Mouse (Mus musculus) CH12.LX (cell line): Measurements from ENCODE around the gene Tmem145. TPM values are rescaled to one million over a fixed set of nuclear protein-coding genes. Genes with fewer than 3 reads are reported as not detected.

ENCODE experiments used
- DNase-seq: peaks from one replicate; pipeline ENCODE4 v3.0.0-alpha.2; 2013; ENCODE audit errors: extremely low read depth
- H3K27ac ChIP-seq: 2 replicates; pipeline ENCODE4 v1.5.1; 2012; ENCODE audit warnings: low read depth, mild to moderate bottlenecking, control low read depth, moderate library complexity; ENCODE audit not compliant: insufficient read depth
- H3K27me3 ChIP-seq: replicated peaks from 2 replicates; pipeline ENCODE3; 2012; ENCODE audit warnings: inconsistent platforms
- H3K36me3 ChIP-seq, 2 experiments: replicated peaks in 1 of 2; 2 replicates each; pipeline versions ENCODE3 to v1.6.1; 2012; ENCODE audit warnings: inconsistent platforms in 1 of 2, low read length in 1 of 2, mild to moderate bottlenecking in 1 of 2, mixed read lengths in 1 of 2, moderate library complexity in 1 of 2; ENCODE audit not compliant: control insufficient read depth in 1 of 2, insufficient read depth in 1 of 2
- H3K4me1 ChIP-seq, 2 experiments: 2 replicates each; pipeline ENCODE4 v1.6.1; 2012; ENCODE audit warnings: inconsistent platforms in 1 of 2, moderate library complexity in 1 of 2; ENCODE audit not compliant: insufficient read depth in 2 of 2, control insufficient read depth in 1 of 2
- H3K4me2 ChIP-seq: 2 replicates; pipeline ENCODE4 v1.6.1; 2012; ENCODE audit warnings: low read depth, mild to moderate bottlenecking, control low read depth; ENCODE audit not compliant: poor library complexity, insufficient read depth, severe bottlenecking
- H3K4me3 ChIP-seq, 3 experiments: fragments of 150-350 bp in 1 of 3; sonication (generic) in 1 of 3; replicated peaks in 1 of 3; 2 replicates each; pipeline versions ENCODE3 to v1.5.1; 2011 to 2012; ENCODE audit warnings: low read depth in 2 of 3, low read length in 2 of 3, mild to moderate bottlenecking in 2 of 3, moderate library complexity in 2 of 3, control low read depth in 1 of 3, improper control_type of control experiment in 1 of 3, inconsistent platforms in 1 of 3, mixed read lengths in 1 of 3; ENCODE audit not compliant: poor library complexity in 1 of 3
- H3K79me2 ChIP-seq: replicated peaks from 2 replicates; pipeline ENCODE4 v1.6.1; 2012; ENCODE audit warnings: mild to moderate bottlenecking, moderate library complexity; ENCODE audit not compliant: control insufficient read depth, poor library complexity, insufficient read depth, severe bottlenecking; ENCODE audit errors: extremely low read depth
- H3K9ac ChIP-seq: 2 replicates; pipeline ENCODE4 v1.6.1; 2012; ENCODE audit warnings: low read depth, mild to moderate bottlenecking, control low read depth, moderate library complexity; ENCODE audit not compliant: insufficient read depth
- H3K9me3 ChIP-seq: replicated peaks from 2 replicates; pipeline ENCODE3; 2012; ENCODE audit warnings: low read length, inconsistent platforms, mixed read lengths
- E2F4 ChIP-seq: IDR thresholded peaks from 2 replicates; pipeline ENCODE4 v1.6.1; 2011; ENCODE audit warnings: low read depth, low read length, improper control_type of control experiment; ENCODE audit not compliant: insufficient replicate concordance
- ELF1 ChIP-seq: IDR thresholded peaks from 2 replicates; pipeline ENCODE4 v1.6.1; 2014; ENCODE audit warnings: low read depth, mild to moderate bottlenecking, inconsistent platforms, low read length, improper control_type of control experiment
- EP300 ChIP-seq: IDR thresholded peaks from 2 replicates; pipeline ENCODE4 v1.6.1; 2011; ENCODE audit warnings: low read length, improper control_type of control experiment
- ETS1 ChIP-seq: conservative IDR thresholded peaks from 2 replicates; pipeline ENCODE4 v1.6.1; 2012; ENCODE audit warnings: low read depth, mild to moderate bottlenecking, inconsistent platforms, low read length, improper control_type of control experiment, moderate library complexity
- GABPA ChIP-seq: IDR thresholded peaks from 2 replicates; pipeline ENCODE4 v1.6.1; 2012; ENCODE audit warnings: low read depth, low read length, improper control_type of control experiment, inconsistent platforms; ENCODE audit not compliant: insufficient replicate concordance
- JUN ChIP-seq: IDR thresholded peaks from 2 replicates; pipeline ENCODE4 v1.6.1; 2011; ENCODE audit warnings: low read depth, mild to moderate bottlenecking, low read length, improper control_type of control experiment, moderate library complexity; ENCODE audit not compliant: insufficient read depth
- JUND ChIP-seq: conservative IDR thresholded peaks from 2 replicates; pipeline ENCODE4 v1.6.1; 2011; ENCODE audit warnings: low read depth, low read length, improper control_type of control experiment
- KAT2A ChIP-seq: IDR thresholded peaks from 2 replicates; pipeline ENCODE4 v1.6.1; 2012; ENCODE audit warnings: low read length, improper control_type of control experiment, inconsistent platforms; ENCODE audit not compliant: insufficient replicate concordance
- MAFK ChIP-seq: IDR thresholded peaks from 2 replicates; pipeline ENCODE4 v1.6.1; 2011; ENCODE audit warnings: low read length, improper control_type of control experiment; ENCODE audit not compliant: insufficient replicate concordance
- MAX ChIP-seq: IDR thresholded peaks from 2 replicates; pipeline ENCODE4 v1.6.1; 2011; ENCODE audit warnings: low read length, improper control_type of control experiment
- MAZ ChIP-seq: IDR thresholded peaks from 2 replicates; pipeline ENCODE4 v1.6.1; 2012; ENCODE audit warnings: low read depth, mild to moderate bottlenecking, inconsistent platforms, low read length, improper control_type of control experiment, moderate library complexity
- MXI1 ChIP-seq: IDR thresholded peaks from 2 replicates; pipeline ENCODE4 v1.6.1; 2011; ENCODE audit warnings: mild to moderate bottlenecking, low read depth, low read length, improper control_type of control experiment
- MYC ChIP-seq: IDR thresholded peaks from 2 replicates; pipeline ENCODE4 v1.6.1; 2011; ENCODE audit warnings: low read depth, mild to moderate bottlenecking, improper control_type of control experiment, low read length
- PAX5 ChIP-seq: IDR thresholded peaks from 2 replicates; pipeline ENCODE4 v1.6.1; 2012; ENCODE audit warnings: low read length, inconsistent platforms, mixed read lengths
- SMC3 ChIP-seq: IDR thresholded peaks from 2 replicates; pipeline ENCODE4 v1.6.1; 2011; ENCODE audit warnings: low read depth, low read length, improper control_type of control experiment
- UBTF ChIP-seq: IDR thresholded peaks from 2 replicates; pipeline ENCODE4 v1.6.1; 2012; ENCODE audit warnings: low read depth, mild to moderate bottlenecking, inconsistent platforms, low read length, improper control_type of control experiment, moderate library complexity
- USF2 ChIP-seq: conservative IDR thresholded peaks from 2 replicates; pipeline ENCODE4 v1.6.1; 2011; ENCODE audit warnings: low read depth, low read length, improper control_type of control experiment
- ZC3H11A ChIP-seq: IDR thresholded peaks from 2 replicates; pipeline ENCODE4 v1.6.1; 2012; ENCODE audit warnings: low read depth, mild to moderate bottlenecking, inconsistent platforms, low read length, improper control_type of control experiment
- ZKSCAN1 ChIP-seq: IDR thresholded peaks from 2 replicates; pipeline ENCODE4 v1.6.1; 2012; ENCODE audit warnings: low read depth, inconsistent platforms, low read length, improper control_type of control experiment, borderline replicate concordance
- ZMIZ1 ChIP-seq: IDR thresholded peaks from 2 replicates; pipeline ENCODE4 v1.6.1; 2012; ENCODE audit warnings: low read depth, mild to moderate bottlenecking, inconsistent platforms, low read length, improper control_type of control experiment
- dilution Hi-C: fragments of 300-500 bp; cut with MboI; formaldehyde crosslinking; loops from 2 replicates; pipeline ENCODE4 v1.14.3; 2020; ENCODE audit warnings: low sequenced_read_pairs; ENCODE audit not compliant: extremely low pct_unique_long_range_greater_than_20kb, extremely low pct_ligation_motif_present
- in situ Hi-C: fragments of 300-500 bp; cut with MboI; formaldehyde crosslinking; loops from 3 replicates; pipeline ENCODE4 v1.14.3; 2019; ENCODE audit warnings: low sequenced_read_pairs, low pct_ligation_motif_present, low pct_unique_long_range_greater_than_20kb, mixed read lengths
- polyA plus RNA-seq: library from polyadenylated mRNA; unstranded; fragments of >175 nt; gene quantifications from 2 replicates; pipeline ENCODE4 v1.2.1, GENCODE M21; 2012; ENCODE audit warnings: low read depth; ENCODE audit not compliant: insufficient read length
- total RNA-seq, 2 experiments: library from RNA; depleted of rRNA; stranded (reverse); fragments of 300-350 nt in 1 of 2; fragments of >200 nt in 1 of 2; gene quantifications; 2 replicates each; pipeline ENCODE4 v1.2.3; 2012 to 2014

The Tmem145 gene
- total and polyA plus RNA-seq, 3 experiments: 0.10 TPM; not detected in 2

- Histone ChIP-seq H3K27ac (no peak overlapping the region), H3K36me3 (peaks cover 30 to 59% of the 10 kb centered on the region in 2 experiments), H3K9me3 (no peaks in the 10 kb centered on the region), H3K27me3 (no peaks in the 10 kb centered on the region), H3K4me2 (no peak overlapping the region), H3K4me1 (peaks cover 49 to 69% of the 10 kb centered on the region in 2 experiments), H3K79me2 (0 out of 2 replicates have a peak, but pooled peaks cover 2% of the 10 kb centered on the region), H3K4me3 (no peak overlapping the region), H3K9ac (no peak overlapping the region)
- no peak for DNase-seq
- TF ChIP-seq ZKSCAN1 (no peak), ZMIZ1 (no peak)
- in situ Hi-C loops: loop anchor here (10.0 kb wide), 1 partner anchor 88 kb away; no protein-coding TSS in a partner anchor
- dilution Hi-C loops: no loop called here
Measured at GRCm38 (mm10) chr7:25272445-25273258, 33.3 kb upstream of the Tmem145 start.

DNA sequence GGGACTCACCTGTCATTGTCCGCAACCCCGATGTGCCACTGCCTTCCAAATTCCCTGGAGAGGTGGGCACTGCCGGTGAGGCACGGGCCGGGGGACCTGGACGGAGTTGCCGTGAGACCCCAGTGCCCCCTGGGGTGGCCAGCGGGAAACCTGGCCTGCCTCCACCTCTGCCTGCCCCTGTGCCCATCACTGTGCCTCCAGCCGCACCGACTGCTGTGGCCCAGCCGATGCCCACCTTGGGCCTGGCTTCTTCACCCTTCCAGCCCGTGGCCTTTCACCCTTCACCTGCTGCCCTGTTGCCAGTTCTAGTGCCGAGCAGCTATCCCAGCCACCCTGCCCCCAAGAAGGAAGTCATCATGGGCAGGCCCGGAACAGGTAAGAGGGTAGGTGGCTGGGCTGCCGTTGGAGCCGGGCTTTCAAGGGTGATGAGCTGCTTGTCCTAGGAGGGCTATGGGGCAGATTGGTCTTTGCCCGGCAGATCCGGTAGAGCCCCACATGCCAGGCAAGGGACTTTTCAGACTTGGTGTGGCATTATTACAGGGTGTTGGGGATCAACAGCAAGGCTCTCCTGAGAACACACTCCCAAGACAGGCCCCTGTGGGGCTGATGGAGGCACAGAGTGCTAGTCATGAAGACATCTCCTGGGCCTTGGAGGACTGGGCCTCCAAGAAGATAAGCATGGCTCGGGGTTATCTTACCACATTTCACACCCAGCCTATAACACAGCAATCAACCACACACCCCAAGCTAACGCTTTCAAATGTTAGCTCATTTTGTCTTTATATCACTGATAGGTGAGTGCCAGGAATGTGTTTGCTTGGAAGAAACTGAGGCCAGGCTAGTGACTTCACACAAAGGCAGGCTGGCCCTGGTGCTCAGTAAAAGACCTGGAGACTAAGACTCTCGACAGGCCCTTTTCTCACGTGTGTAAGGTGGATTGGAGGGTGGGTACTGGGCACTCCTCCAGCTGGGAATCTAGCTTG lies 32.4 kb upstream of the Tmem145 start:
- Histone ChIP-seq H3K27ac (no peak overlapping the region), H3K9me3 (no peaks in the 10 kb centered on the region), H3K4me1 (peaks cover 52 to 73% of the 10 kb centered on the region in 2 experiments), H3K9ac (no peak overlapping the region), H3K4me2 (no peak overlapping the region), H3K79me2 (0 out of 2 replicates have a peak, but pooled peaks cover 2% of the 10 kb centered on the region)
- no peak for DNase-seq
- no peak for TF ChIP-seq MXI1
- no peak for TF ChIP-seq ZC3H11A
- TF ChIP-seq, all 38 proteins: peak for 0
- dilution Hi-C loops (no loop called here), in situ Hi-C loops (loop anchor here (10.0 kb wide), 1 partner anchor 89 kb away; no protein-coding TSS in a partner anchor)
- Histone ChIP-seq H3K36me3 (peaks cover 30 to 59% of the 10 kb centered on the region in 2 experiments), H3K27me3 (no peaks in the 10 kb centered on the region), H3K4me3 (no peak overlapping the region)

DNA sequence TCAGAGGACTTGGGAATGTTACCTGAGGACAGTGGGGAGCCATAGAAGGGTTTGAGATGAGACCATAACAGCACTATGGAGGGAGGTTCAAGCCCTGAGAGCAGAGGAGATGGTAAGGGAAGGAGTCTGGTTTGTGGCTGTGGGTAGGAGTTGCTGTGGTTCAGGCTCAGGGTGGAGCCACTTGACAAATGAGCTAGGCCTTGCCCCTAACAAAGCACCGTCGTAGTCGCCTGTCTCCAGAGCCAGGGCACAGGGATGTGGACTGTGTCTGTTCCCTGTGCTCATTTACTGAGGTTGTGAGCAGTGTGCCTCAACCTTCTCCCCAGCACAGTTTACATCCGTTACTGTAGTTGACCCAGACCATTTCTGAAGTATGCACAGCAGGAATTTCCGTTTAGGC lies 31.3 kb upstream of the Tmem145 start:
- Histone ChIP-seq H3K9me3 (no peaks in the 10 kb centered on the region), H3K27me3 (no peaks in the 10 kb centered on the region), H3K36me3 (peaks cover 30 to 59% of the 10 kb centered on the region in 2 experiments), H3K79me2 (no peaks in the 10 kb centered on the region), H3K9ac (no peak overlapping the region), H3K4me3 (no peak overlapping the region), H3K4me1 (peaks cover 52 to 77% of the 10 kb centered on the region in 2 experiments), H3K4me2 (no peak overlapping the region), H3K27ac (no peak overlapping the region)
- dilution Hi-C loops (no loop called here), in situ Hi-C loops (loop anchor here (10.0 kb wide), 1 partner anchor 90 kb away; no protein-coding TSS in a partner anchor)
- TF ChIP-seq MAX (no peak), MAZ (no peak), EP300 (no peak), E2F4 (no peak), MAFK (no peak), ETS1 (no peak), ELF1 (no peak), USF2 (no peak), GABPA (no peak), KAT2A (no peak), JUND (no peak), UBTF (no peak), ZC3H11A (no peak), PAX5 (no peak), SMC3 (no peak), JUN (no peak), ZMIZ1 (no peak), MYC (no peak)
- DNase-seq: no peak
